Mouse (Mus musculus): ENCODE data around the gene Ecm1. TPM values are rescaled to one million over a fixed set of nuclear protein-coding genes. Genes with fewer than 3 reads are reported as not detected.
A peak's percentile ranks its signal among the peaks of the same experiment; 100 is the strongest.

Gene Ecm1
- polyA plus RNA-seq, 1 experiment from 2014 or later, result 110 TPM

DNA sequence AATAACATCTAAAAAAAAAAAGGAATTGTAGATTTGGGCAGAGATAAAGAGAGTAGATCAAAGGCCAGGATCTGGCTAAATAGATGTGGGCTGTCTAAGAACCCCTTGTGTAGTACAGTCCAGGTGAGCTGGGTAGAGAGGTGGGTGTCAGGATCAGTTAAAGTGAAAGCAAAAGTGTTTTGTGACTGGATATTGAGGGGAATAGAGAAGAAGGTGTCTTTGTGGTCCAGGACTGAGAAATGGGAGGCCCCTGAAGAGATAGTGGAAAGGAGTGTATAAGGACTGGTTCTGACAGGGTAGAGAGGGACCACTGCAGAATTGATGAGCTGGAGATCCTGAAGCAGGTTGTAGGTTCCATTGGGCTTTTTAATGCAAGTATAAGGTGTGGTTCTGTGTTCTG, 29.4 kb downstream of the Ecm1 start:
- Histone ChIP-seq H3K27me3 (ENCODE audit: control insufficient read depth, insufficient read depth, low read length) (no peaks in the 10 kb centered on the region), H3K9me3 (replicated peaks; ENCODE audit: control insufficient read depth, low read length) (0 out of 2 replicates have a peak, but pooled peaks cover 5% of the 10 kb centered on the region), H3K4me3 (replicated peaks; ENCODE audit: low read length) (no peak overlapping the region), H3K27ac (ENCODE audit: low read length) (no peak overlapping the region), H3K36me3 (ENCODE audit: control insufficient read depth, insufficient read depth, low read length) (no peaks in the 10 kb centered on the region), H3K9ac (ENCODE audit: low read length) (no peak overlapping the region), H3K4me2 (ENCODE audit: low read depth, low read length) (no peak overlapping the region), H3K4me1 (ENCODE audit: control insufficient read depth, insufficient read depth, low read length) (no peaks in the 10 kb centered on the region)
- no peak for ATAC-seq (ENCODE audit: insufficient read depth, low FRiP score)

DNA sequence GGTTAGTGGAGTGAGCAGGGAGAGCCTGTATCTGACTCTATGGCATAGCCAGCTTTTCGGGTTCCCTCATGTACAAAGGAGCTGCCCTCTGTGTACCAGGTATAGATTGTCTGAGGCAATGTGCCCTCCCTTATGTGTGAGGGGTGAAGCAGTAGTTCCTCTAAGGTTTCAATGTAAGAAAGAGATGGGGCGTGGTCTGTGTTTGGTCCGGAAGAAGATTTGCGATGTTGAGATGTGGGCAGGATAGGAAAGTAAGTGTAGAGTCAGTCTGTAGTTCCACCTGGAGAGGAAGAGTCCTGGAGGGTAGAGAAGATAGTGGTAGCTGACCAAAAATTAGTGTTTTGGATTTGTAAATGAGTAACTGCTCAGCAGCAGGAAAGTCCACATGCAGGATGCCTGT, 30.3 kb downstream of the Ecm1 start:
- H3K36me3 ChIP-seq (ENCODE audit: control insufficient read depth, insufficient read depth, low read length), result no peaks in the 10 kb centered on the region
- no peaks in the 10 kb centered on the region for H3K27me3 ChIP-seq (ENCODE audit: control insufficient read depth, insufficient read depth, low read length)
- no peak overlapping the region for H3K9ac ChIP-seq (ENCODE audit: low read length)
- H3K4me2 ChIP-seq (ENCODE audit: low read depth, low read length), result no peak overlapping the region
- 81% methylated on average over 4 of the region's 4 CpGs for WGBS
- H3K27ac ChIP-seq (ENCODE audit: low read length), result no peak overlapping the region
- H3K4me3 ChIP-seq (replicated peaks; ENCODE audit: low read length), result no peak overlapping the region
- H3K9me3 ChIP-seq (replicated peaks; ENCODE audit: control insufficient read depth, low read length), result 0 out of 2 replicates have a peak, but pooled peaks cover 5% of the 10 kb centered on the region
- H3K4me1 ChIP-seq (ENCODE audit: control insufficient read depth, insufficient read depth, low read length), result no peaks in the 10 kb centered on the region
- no peak for ATAC-seq (ENCODE audit: insufficient read depth, low FRiP score)

- H3K4me2 ChIP-seq (ENCODE audit: low read depth, low read length), result no peak overlapping the region
- H3K4me3 ChIP-seq (replicated peaks; ENCODE audit: low read length), result no peak overlapping the region
- no peak overlapping the region for H3K9ac ChIP-seq (ENCODE audit: low read length)
- H3K9me3 ChIP-seq (replicated peaks; ENCODE audit: control insufficient read depth, low read length), result no peaks in the 10 kb centered on the region
- no peak overlapping the region for H3K27ac ChIP-seq (ENCODE audit: low read length)
- H3K36me3 ChIP-seq (ENCODE audit: control insufficient read depth, insufficient read depth, low read length), result no peaks in the 10 kb centered on the region
- WGBS, result 84% methylated on average over 7 of the region's 7 CpGs
- ATAC-seq (ENCODE audit: insufficient read depth, low FRiP score), result no peak
- H3K4me1 ChIP-seq (ENCODE audit: control insufficient read depth, insufficient read depth, low read length), result peaks cover under 1% of the 10 kb centered on the region; the same call in 1 of the 2 replicates
- no peaks in the 10 kb centered on the region for H3K27me3 ChIP-seq (ENCODE audit: control insufficient read depth, insufficient read depth, low read length)
These were observed 31.9 kb downstream of the Ecm1 start for GRCm38 (mm10) chr3:95707497-95707896.

GRCm38 (mm10) chr3:95706273-95706672, 33.1 kb downstream of the Ecm1 start:
- Histone ChIP-seq H3K9me3 (replicated peaks; ENCODE audit: control insufficient read depth, low read length) (no peaks in the 10 kb centered on the region), H3K4me3 (replicated peaks; ENCODE audit: low read length) (no peak overlapping the region), H3K4me1 (ENCODE audit: control insufficient read depth, insufficient read depth, low read length) (peaks cover 10% of the 10 kb centered on the region), H3K4me2 (ENCODE audit: low read depth, low read length) (no peak overlapping the region), H3K27ac (ENCODE audit: low read length) (no peak overlapping the region), H3K36me3 (ENCODE audit: control insufficient read depth, insufficient read depth, low read length) (no peaks in the 10 kb centered on the region), H3K27me3 (ENCODE audit: control insufficient read depth, insufficient read depth, low read length) (no peaks in the 10 kb centered on the region), H3K9ac (ENCODE audit: low read length) (no peak overlapping the region)
- no peak for ATAC-seq (ENCODE audit: insufficient read depth, low FRiP score)
- WGBS, result 79% methylated on average over 4 of the region's 4 CpGs

- Histone ChIP-seq H3K27ac (ENCODE audit: low read length) (no peak overlapping the region), H3K9ac (ENCODE audit: low read length) (no peak overlapping the region), H3K4me1 (ENCODE audit: control insufficient read depth, insufficient read depth, low read length) (peaks cover 20% of the 10 kb centered on the region), H3K4me3 (replicated peaks; ENCODE audit: low read length) (no peak overlapping the region), H3K36me3 (ENCODE audit: control insufficient read depth, insufficient read depth, low read length) (no peaks in the 10 kb centered on the region), H3K27me3 (ENCODE audit: control insufficient read depth, insufficient read depth, low read length) (no peaks in the 10 kb centered on the region), H3K4me2 (ENCODE audit: low read depth, low read length) (no peak overlapping the region), H3K9me3 (replicated peaks; ENCODE audit: control insufficient read depth, low read length) (no peaks in the 10 kb centered on the region)
- 81% methylated on average over 4 of the region's 4 CpGs for WGBS
- ATAC-seq (ENCODE audit: insufficient read depth, low FRiP score), result no peak
These were observed 34.8 kb downstream of the Ecm1 start for GRCm38 (mm10) chr3:95704612-95705011.

GRCm38 (mm10) chr3:95703276-95703675, 36.1 kb downstream of the Ecm1 start:
- Histone ChIP-seq H3K9ac (ENCODE audit: low read length) (no peak overlapping the region), H3K4me2 (ENCODE audit: low read depth, low read length) (no peak overlapping the region), H3K4me1 (ENCODE audit: control insufficient read depth, insufficient read depth, low read length) (peaks cover 20% of the 10 kb centered on the region), H3K36me3 (ENCODE audit: control insufficient read depth, insufficient read depth, low read length) (no peaks in the 10 kb centered on the region), H3K9me3 (replicated peaks; ENCODE audit: control insufficient read depth, low read length) (no peaks in the 10 kb centered on the region), H3K27me3 (ENCODE audit: control insufficient read depth, insufficient read depth, low read length) (no peaks in the 10 kb centered on the region), H3K27ac (ENCODE audit: low read length) (no peak overlapping the region), H3K4me3 (replicated peaks; ENCODE audit: low read length) (no peak overlapping the region)
- WGBS, result 85% methylated on average over 3 of the region's 3 CpGs
- no peak for ATAC-seq (ENCODE audit: insufficient read depth, low FRiP score)

- peak overlapping the region; percentile 34 for H3K4me3 ChIP-seq (replicated peaks; ENCODE audit: low read length)
- H3K4me1 ChIP-seq (ENCODE audit: control insufficient read depth, insufficient read depth, low read length), result peaks cover 20% of the 10 kb centered on the region
- no peaks in the 10 kb centered on the region for H3K36me3 ChIP-seq (ENCODE audit: control insufficient read depth, insufficient read depth, low read length)
- H3K27ac ChIP-seq (ENCODE audit: low read length), result peak overlapping the region; percentile 93
- peak; percentile 94 for ATAC-seq (ENCODE audit: insufficient read depth, low FRiP score)
- 4% methylated on average over 24 of the region's 24 CpGs for WGBS
- peak overlapping the region; percentile 77 for H3K9ac ChIP-seq (ENCODE audit: low read length)
- peak overlapping the region; percentile 62 for H3K4me2 ChIP-seq (ENCODE audit: low read depth, low read length)
- no peaks in the 10 kb centered on the region for H3K27me3 ChIP-seq (ENCODE audit: control insufficient read depth, insufficient read depth, low read length)
- H3K9me3 ChIP-seq (replicated peaks; ENCODE audit: control insufficient read depth, low read length), result no peaks in the 10 kb centered on the region
These were observed 37.4 kb downstream of the Ecm1 start for GRCm38 (mm10) chr3:95701877-95702540.

DNA sequence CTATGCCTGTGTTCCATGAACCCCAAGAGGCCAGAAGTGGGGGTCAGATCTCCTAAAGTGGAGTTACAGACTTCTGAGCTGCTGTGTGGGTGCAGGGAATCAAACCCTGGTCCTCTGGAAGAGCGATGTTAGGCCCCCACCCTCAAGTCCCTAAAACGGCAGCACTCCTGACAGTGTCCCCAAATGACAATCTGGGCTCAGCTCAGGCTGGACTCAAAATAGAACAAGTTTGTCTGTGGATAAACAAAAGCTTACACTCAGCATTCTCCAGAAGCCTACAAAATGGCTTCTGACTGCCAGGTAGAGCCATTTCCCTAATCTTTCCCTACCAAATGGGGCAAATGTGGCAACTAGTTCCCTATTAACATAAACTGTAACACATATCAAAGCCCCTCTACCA, 38.3 kb downstream of the Ecm1 start:
- H3K27me3 ChIP-seq (ENCODE audit: control insufficient read depth, insufficient read depth, low read length), result no peaks in the 10 kb centered on the region
- 0 out of 2 replicates have a peak overlapping the region, but pooled peaks have one; percentile 1 for H3K9ac ChIP-seq (ENCODE audit: low read length)
- H3K4me2 ChIP-seq (ENCODE audit: low read depth, low read length), result no peak overlapping the region
- 73% methylated on average over 2 of the region's 2 CpGs for WGBS
- H3K27ac ChIP-seq (ENCODE audit: low read length), result peak overlapping the region; percentile 93
- H3K36me3 ChIP-seq (ENCODE audit: control insufficient read depth, insufficient read depth, low read length), result no peaks in the 10 kb centered on the region
- no peak for ATAC-seq (ENCODE audit: insufficient read depth, low FRiP score)
- peaks cover 27% of the 10 kb centered on the region for H3K4me1 ChIP-seq (ENCODE audit: control insufficient read depth, insufficient read depth, low read length)
- H3K4me3 ChIP-seq (replicated peaks; ENCODE audit: low read length), result no peak overlapping the region
- H3K9me3 ChIP-seq (replicated peaks; ENCODE audit: control insufficient read depth, low read length), result no peaks in the 10 kb centered on the region

- 52% methylated on average over 6 of the region's 6 CpGs for WGBS
- Histone ChIP-seq H3K9me3 (replicated peaks; ENCODE audit: control insufficient read depth, low read length) (no peaks in the 10 kb centered on the region), H3K4me1 (ENCODE audit: control insufficient read depth, insufficient read depth, low read length) (peaks cover 34% of the 10 kb centered on the region), H3K36me3 (ENCODE audit: control insufficient read depth, insufficient read depth, low read length) (no peaks in the 10 kb centered on the region), H3K27ac (ENCODE audit: low read length) (peak overlapping the region; percentile 43; the same call in 1 of the 2 replicates), H3K4me2 (ENCODE audit: low read depth, low read length) (no peak overlapping the region), H3K4me3 (replicated peaks; ENCODE audit: low read length) (no peak overlapping the region), H3K9ac (ENCODE audit: low read length) (no peak overlapping the region), H3K27me3 (ENCODE audit: control insufficient read depth, insufficient read depth, low read length) (no peaks in the 10 kb centered on the region)
- ATAC-seq (ENCODE audit: insufficient read depth, low FRiP score), result no peak
These were observed 39.1 kb downstream of the Ecm1 start for GRCm38 (mm10) chr3:95700233-95700681.

All from stomach, embryonic 16.5 days (tissue).